Mouse (Mus musculus): ENCODE results near the gene Tbx19. TPM values are rescaled to one million over a fixed set of nuclear protein-coding genes. Genes with fewer than 3 reads are reported as not detected.

Gene Tbx19
- 0.83 and 0.99 TPM in 2 replicates for polyA plus RNA-seq (2012; rRNA removed)

GRCm38 (mm10) chr1:165160723-165161405 is at the start of gene Tbx19:
Gene Tbx19, minus strand, starts transcription at chr1:165160773.

GRCm38 (mm10) chr1:165193880-165194661 is 33.5 kb upstream of the Tbx19 start, which contains the start of gene Sft2d2:
Gene Sft2d2, minus strand, starts transcription at chr1:165194438.

Other genes starting within 250 kb of the Tbx19 start
- 0.41 TPM in 1 of 2 replicates, not detected in the other for gene Xcl1, start 225.2 kb downstream of the Tbx19 start, polyA plus RNA-seq (2012; rRNA removed)
- 58.2 and 64.0 TPM in 2 replicates for gene Sft2d2, start 33.7 kb upstream of the Tbx19 start, polyA plus RNA-seq (2012; rRNA removed)
- gene Tiprl, start 76.2 kb upstream of the Tbx19 start, polyA plus RNA-seq (2012; rRNA removed), result 26.9 and 51.1 TPM in 2 replicates
- gene Gpr161, start 135.0 kb upstream of the Tbx19 start, polyA plus RNA-seq (2012; rRNA removed), result 9.1 and 11.5 TPM in 2 replicates